Mouse (Mus musculus) kidney, postnatal 25 days (tissue): Measurements from ENCODE around the gene Grk3.

ENCODE experiments used
- DNase-seq, 2 experiments: peaks; one replicate each; pipeline ENCODE4 v3.0.0; 2021; ENCODE audit warnings: mixed read lengths in 2 of 2

Grk3 gene

DNA sequence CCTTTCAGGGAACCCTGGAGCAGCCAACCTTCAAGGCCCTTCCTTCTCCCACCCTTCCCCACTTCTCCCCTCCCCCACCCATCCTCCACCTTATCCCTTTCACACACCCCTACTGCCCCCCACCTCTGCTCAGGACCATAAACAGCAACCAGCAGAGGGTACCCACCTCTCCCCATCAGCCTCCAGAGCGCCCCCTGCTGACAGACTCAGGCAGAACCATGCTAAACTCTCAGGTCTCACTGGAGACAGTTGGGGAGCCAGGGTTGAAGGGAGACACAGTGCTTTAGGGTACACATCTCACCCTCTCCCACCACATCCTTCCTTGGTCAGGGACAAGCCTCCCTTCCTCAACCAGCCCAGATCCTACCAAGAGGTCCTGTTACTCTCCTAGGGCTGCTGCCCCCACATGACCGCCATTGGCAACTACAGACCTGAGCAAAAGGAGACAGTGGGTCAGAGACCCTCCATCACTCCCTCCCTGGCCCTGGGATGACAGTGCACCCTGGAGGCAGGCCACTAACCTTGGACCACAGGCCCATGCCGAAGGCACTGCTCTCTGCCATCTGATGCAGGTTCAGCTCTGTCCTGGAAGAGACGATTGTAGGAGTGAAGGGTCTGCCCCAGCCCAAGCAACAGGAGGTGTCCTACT, 150.7 kb downstream of the Grk3 start:
- peak in 1 of 2 experiments; percentile 51 for DNase-seq
